Mouse (Mus musculus): ENCODE results near the gene Hibch.

GRCm38 (mm10) chr1:52866007-52866406 is 21.3 kb downstream of the Hibch start:
- TF ChIP-seq CTCF (IDR thresholded peaks at IDR 0.05) = no peak
- TF ChIP-seq EP300 (IDR thresholded peaks at IDR 0.05) = no peak
